Mouse (Mus musculus) liver, embryonic 13.5 days (tissue): ENCODE data around the gene Myl10. TPM values are rescaled to one million over a fixed set of nuclear protein-coding genes. Genes with fewer than 3 reads are reported as not detected.
"Not testable (repeated sequence)": the region's sequence is repeated elsewhere in the genome, so short reads cannot be mapped to it uniquely, and the experiment has no call there.

Experiments
- ATAC-seq: fragments of 200-750 bp; cut with Nextera tagmentation; 2 replicates; pipeline ENCODE4 v1.8.0; 2017; ENCODE audit warnings: low read depth, mild to moderate bottlenecking, moderate number of reproducible peaks, moderate library complexity
- DNase-seq: peaks from one replicate; pipeline ENCODE4 v3.0.0; 2022
- H3K27ac ChIP-seq: fragments of 300-500 bp; sonication (generic); 2 replicates; pipeline ENCODE4 v1.5.1; 2015; ENCODE audit warnings: moderate library complexity, mild to moderate bottlenecking, inconsistent platforms
- H3K27me3 ChIP-seq: fragments of 300-500 bp; sonication (generic); 2 replicates; pipeline ENCODE4 v1.6.1; 2015; ENCODE audit warnings: mild to moderate bottlenecking, inconsistent platforms
- H3K36me3 ChIP-seq: fragments of 300-500 bp; sonication (generic); 2 replicates; pipeline ENCODE4 v1.6.1; 2015; ENCODE audit warnings: mild to moderate bottlenecking, inconsistent platforms
- H3K4me1 ChIP-seq: fragments of 300-500 bp; sonication (generic); replicated peaks from 2 replicates; pipeline ENCODE4 v1.6.1; 2015; ENCODE audit warnings: inconsistent platforms
- H3K4me2 ChIP-seq: fragments of 300-500 bp; sonication (generic); 2 replicates; pipeline ENCODE4 v1.6.1; 2015; ENCODE audit warnings: inconsistent platforms, mild to moderate bottlenecking, moderate library complexity
- H3K4me3 ChIP-seq: fragments of 300-500 bp; sonication (generic); replicated peaks from 2 replicates; pipeline ENCODE4 v1.5.1; 2015; ENCODE audit warnings: mild to moderate bottlenecking, inconsistent platforms
- H3K9ac ChIP-seq: fragments of 300-500 bp; sonication (generic); 2 replicates; pipeline ENCODE4 v1.6.1; 2015; ENCODE audit warnings: mild to moderate bottlenecking, inconsistent platforms
- H3K9me3 ChIP-seq: fragments of 300-500 bp; sonication (generic); replicated peaks from 2 replicates; pipeline ENCODE4 v1.6.1; 2016; ENCODE audit warnings: inconsistent platforms
- WGBS: fragments of 180-500 bp; shearing (Covaris S2); methylation state at CpG from one replicate; pipeline ENCODE4 v1.1.7; 2015; ENCODE audit not compliant: insufficient replicate concordance; 5-methylcytosine and 5-hydroxymethylcytosine counted together
- polyA plus RNA-seq: library from polyadenylated mRNA; unstranded; fragments of >200 nt; fragmentation: Nextera tagmentation; extraction: Ambion mirVana; gene quantifications from 2 replicates; pipeline ENCODE4 v1.2.1, GENCODE M21; 2015

The Myl10 gene
- polyA plus RNA-seq, result not detected in 2 replicates

GRCm38 (mm10) chr5:136692784-136693183 lies at the start of gene Myl10:
TSS of gene Myl10 (plus strand) at chr5:136693146.
- no peaks in the 10 kb centered on the region for H3K9me3 ChIP-seq
- no peak within 1 kb of the TSS for H3K4me2 ChIP-seq
- 53% methylated on average over 4 of the region's 4 CpGs for WGBS
- ATAC-seq, result no peak
- H3K36me3 ChIP-seq, result no peaks in the 10 kb centered on the region
- H3K4me3 ChIP-seq, result no peak within 1 kb of the TSS
- DNase-seq, result no peak
- H3K9ac ChIP-seq, result no peak within 1 kb of the TSS
- H3K27ac ChIP-seq, result no peak within 1 kb of the TSS
- H3K27me3 ChIP-seq, result no peaks in the 10 kb centered on the region
- no peaks in the 10 kb centered on the region for H3K4me1 ChIP-seq

GRCm38 (mm10) chr5:136646731-136647328 lies 46.1 kb upstream of the Myl10 start:
- WGBS, result 50% methylated on average over 4 of the region's 4 CpGs
- Histone ChIP-seq H3K9me3 (no peaks in the 10 kb centered on the region), H3K4me1 (no peaks in the 10 kb centered on the region), H3K27ac (no peak overlapping the region), H3K27me3 (no peaks in the 10 kb centered on the region), H3K9ac (no peak overlapping the region), H3K4me2 (no peak overlapping the region), H3K36me3 (no peaks in the 10 kb centered on the region), H3K4me3 (no peak overlapping the region)
- ATAC-seq (no peak), DNase-seq (no peak)

- ATAC-seq (no peak), DNase-seq (no peak)
- 54% methylated on average over 5 of the region's 5 CpGs for WGBS
- no peak overlapping the region for H3K4me2 ChIP-seq
- H3K4me3 ChIP-seq, result no peak overlapping the region
- H3K9ac ChIP-seq, result no peak overlapping the region
- H3K27ac ChIP-seq, result no peak overlapping the region
- H3K27me3 ChIP-seq, result no peaks in the 10 kb centered on the region
- H3K36me3 ChIP-seq, result no peaks in the 10 kb centered on the region
- no peaks in the 10 kb centered on the region for H3K4me1 ChIP-seq
- H3K9me3 ChIP-seq, result no peaks in the 10 kb centered on the region
Measured at GRCm38 (mm10) chr5:136649071-136649470, 43.9 kb upstream of the Myl10 start.

GRCm38 (mm10) chr5:136649655-136650054 lies 43.3 kb upstream of the Myl10 start:
- Histone ChIP-seq H3K27ac (no peak overlapping the region), H3K27me3 (no peaks in the 10 kb centered on the region), H3K4me2 (no peak overlapping the region), H3K4me1 (no peaks in the 10 kb centered on the region), H3K4me3 (no peak overlapping the region), H3K36me3 (no peaks in the 10 kb centered on the region), H3K9me3 (no peaks in the 10 kb centered on the region), H3K9ac (no peak overlapping the region)
- WGBS, result 75% methylated on average over 5 of the region's 5 CpGs
- ATAC-seq, result no peak
- DNase-seq, result no peak

GRCm38 (mm10) chr5:136654481-136654880 lies 38.5 kb upstream of the Myl10 start:
- DNase-seq (no peak), ATAC-seq (no peak)
- Histone ChIP-seq H3K4me2 (no peak overlapping the region), H3K4me1 (no peaks in the 10 kb centered on the region), H3K36me3 (no peaks in the 10 kb centered on the region), H3K4me3 (no peak overlapping the region), H3K27me3 (no peaks in the 10 kb centered on the region), H3K9ac (no peak overlapping the region), H3K9me3 (no peaks in the 10 kb centered on the region), H3K27ac (no peak overlapping the region)

- H3K27me3 ChIP-seq, result no peaks in the 10 kb centered on the region
- H3K27ac ChIP-seq, result no peak overlapping the region
- H3K9ac ChIP-seq, result no peak overlapping the region
- no peak overlapping the region for H3K4me2 ChIP-seq
- H3K4me3 ChIP-seq, result no peak overlapping the region
- no peaks in the 10 kb centered on the region for H3K9me3 ChIP-seq
- DNase-seq, result no peak
- H3K36me3 ChIP-seq, result no peaks in the 10 kb centered on the region
- 63% methylated on average over 10 of the region's 10 CpGs for WGBS
- ATAC-seq, result no peak
- no peaks in the 10 kb centered on the region for H3K4me1 ChIP-seq
Measured at GRCm38 (mm10) chr5:136656830-136657395, 36.0 kb upstream of the Myl10 start.

GRCm38 (mm10) chr5:136660721-136661120 lies 32.2 kb upstream of the Myl10 start:
- ATAC-seq, H3K4me1 ChIP-seq, H3K4me2 ChIP-seq, H3K9ac ChIP-seq, H3K36me3 ChIP-seq, H3K4me3 ChIP-seq, H3K27me3 ChIP-seq, DNase-seq, H3K9me3 ChIP-seq, H3K27ac ChIP-seq: not testable (repeated sequence)
- 53% methylated on average over 5 of the region's 5 CpGs for WGBS

GRCm38 (mm10) chr5:136662281-136662680 lies 30.7 kb upstream of the Myl10 start:
- WGBS, result 75% methylated on average over 10 of the region's 10 CpGs
- DNase-seq, result no peak
- H3K9me3 ChIP-seq, result no peaks in the 10 kb centered on the region

GRCm38 (mm10) chr5:136662822-136663221 lies 30.1 kb upstream of the Myl10 start:
- Histone ChIP-seq H3K4me1 (no peaks in the 10 kb centered on the region), H3K9ac (no peak overlapping the region), H3K4me2 (no peak overlapping the region), H3K27me3 (no peaks in the 10 kb centered on the region), H3K9me3 (no peaks in the 10 kb centered on the region), H3K36me3 (no peaks in the 10 kb centered on the region), H3K27ac (no peak overlapping the region), H3K4me3 (no peak overlapping the region)
- DNase-seq, result no peak
- 52% methylated on average over 1 of the region's 1 CpGs for WGBS
- no peak for ATAC-seq

More at GRCm38 (mm10) chr5:136662281-136662680, 30.7 kb upstream of the Myl10 start:
- Histone ChIP-seq H3K9ac (no peak overlapping the region), H3K27me3 (no peaks in the 10 kb centered on the region), H3K4me3 (no peak overlapping the region), H3K4me1 (no peaks in the 10 kb centered on the region), H3K4me2 (no peak overlapping the region), H3K36me3 (no peaks in the 10 kb centered on the region), H3K27ac (no peak overlapping the region)
- no peak for ATAC-seq

GRCm38 (mm10) chr5:136664497-136664896 lies 28.4 kb upstream of the Myl10 start:
- Histone ChIP-seq H3K4me1 (no peaks in the 10 kb centered on the region), H3K4me2 (no peak overlapping the region), H3K36me3 (no peaks in the 10 kb centered on the region), H3K27me3 (no peaks in the 10 kb centered on the region), H3K4me3 (no peak overlapping the region), H3K27ac (no peak overlapping the region), H3K9me3 (no peaks in the 10 kb centered on the region), H3K9ac (no peak overlapping the region)
- WGBS, result 4% methylated on average over 9 of the region's 9 CpGs
- ATAC-seq (no peak), DNase-seq (peak; percentile 31)

GRCm38 (mm10) chr5:136676315-136677030 lies 16.5 kb upstream of the Myl10 start:
- ATAC-seq (no peak), DNase-seq (no peak)
- no peaks in the 10 kb centered on the region for H3K4me1 ChIP-seq
- WGBS, result 70% methylated on average over 18 of the region's 18 CpGs
- H3K27me3 ChIP-seq, result no peaks in the 10 kb centered on the region
- no peak overlapping the region for H3K9ac ChIP-seq
- no peak overlapping the region for H3K4me3 ChIP-seq
- H3K4me2 ChIP-seq, result no peak overlapping the region
- H3K36me3 ChIP-seq, result no peaks in the 10 kb centered on the region
- H3K27ac ChIP-seq, result no peak overlapping the region
- H3K9me3 ChIP-seq, result no peaks in the 10 kb centered on the region
